Mouse (Mus musculus): ENCODE data around the gene Srpr. TPM values are rescaled to one million over a fixed set of nuclear protein-coding genes. Genes with fewer than 3 reads are reported as not detected.

Gene Srpr
- polyA plus RNA-seq, 1 experiment from 2014 or later, result 67.2 TPM

GRCm38 (mm10) chr9:35223466-35223865 is 23.5 kb downstream of the Srpr start:
- no peak for ATAC-seq (ENCODE audit: low FRiP score)
- H3K4me1 ChIP-seq, result no peaks in the 10 kb centered on the region
- H3K9ac ChIP-seq (replicated peaks), result no peak overlapping the region
- no peaks in the 10 kb centered on the region for H3K27me3 ChIP-seq (replicated peaks)
- peaks cover 60% of the 10 kb centered on the region for H3K36me3 ChIP-seq
- WGBS, result 95% methylated on average over 3 of the region's 3 CpGs
- no peak overlapping the region for H3K27ac ChIP-seq (replicated peaks)
- H3K9me3 ChIP-seq (replicated peaks), result no peaks in the 10 kb centered on the region
- H3K4me3 ChIP-seq (replicated peaks), result no peak overlapping the region
- no peak overlapping the region for H3K4me2 ChIP-seq

- Histone ChIP-seq H3K4me1 (no peaks in the 10 kb centered on the region), H3K9me3 (replicated peaks) (no peaks in the 10 kb centered on the region), H3K27ac (replicated peaks) (no peak overlapping the region), H3K9ac (replicated peaks) (no peak overlapping the region), H3K4me2 (no peak overlapping the region), H3K27me3 (replicated peaks) (no peaks in the 10 kb centered on the region), H3K36me3 (peaks cover 41% of the 10 kb centered on the region), H3K4me3 (replicated peaks) (no peak overlapping the region)
- no peak for ATAC-seq (ENCODE audit: low FRiP score)
- WGBS, result 96% methylated on average over 3 of the region's 3 CpGs
These were observed 28.7 kb downstream of the Srpr start for GRCm38 (mm10) chr9:35228671-35229070.

- 70% methylated on average over 3 of the region's 3 CpGs for WGBS
- ATAC-seq (ENCODE audit: low FRiP score), result no peak
- H3K9ac ChIP-seq (replicated peaks), result no peak overlapping the region
These were observed 36.0 kb downstream of the Srpr start for GRCm38 (mm10) chr9:35235996-35236395.

GRCm38 (mm10) chr9:35238371-35238770 is 38.4 kb downstream of the Srpr start:
- WGBS, result 100% methylated on average over 1 of the region's 1 CpGs
- Histone ChIP-seq H3K4me1 (no peaks in the 10 kb centered on the region), H3K4me2 (no peak overlapping the region), H3K9ac (replicated peaks) (no peak overlapping the region), H3K9me3 (replicated peaks) (no peaks in the 10 kb centered on the region), H3K27me3 (replicated peaks) (no peaks in the 10 kb centered on the region), H3K27ac (replicated peaks) (no peak overlapping the region), H3K4me3 (replicated peaks) (no peak overlapping the region), H3K36me3 (peaks cover 27% of the 10 kb centered on the region)
- no peak for ATAC-seq (ENCODE audit: low FRiP score)

More at GRCm38 (mm10) chr9:35235996-35236395, 36.0 kb downstream of the Srpr start:
- no peak overlapping the region for H3K27ac ChIP-seq (replicated peaks)
- no peak overlapping the region for H3K4me2 ChIP-seq
- H3K4me1 ChIP-seq, result no peaks in the 10 kb centered on the region
- H3K9me3 ChIP-seq (replicated peaks), result no peaks in the 10 kb centered on the region
- H3K36me3 ChIP-seq, result peaks cover 43% of the 10 kb centered on the region
- H3K27me3 ChIP-seq (replicated peaks), result no peaks in the 10 kb centered on the region
- no peak overlapping the region for H3K4me3 ChIP-seq (replicated peaks)

GRCm38 (mm10) chr9:35238915-35239571 is 39.1 kb downstream of the Srpr start:
- whole genome bisulfite sequencing, result 82% methylated on average over 6 of the region's 6 CpGs
- Histone ChIP-seq H3K27me3 (replicated peaks) (no peaks in the 10 kb centered on the region), H3K9ac (replicated peaks) (no peak overlapping the region), H3K4me1 (no peaks in the 10 kb centered on the region), H3K4me2 (no peak overlapping the region), H3K9me3 (replicated peaks) (no peaks in the 10 kb centered on the region), H3K27ac (replicated peaks) (peak overlapping the region; percentile 51; the same call in 1 of the 2 replicates), H3K4me3 (replicated peaks) (no peak overlapping the region), H3K36me3 (peaks cover 22% of the 10 kb centered on the region)
- ATAC-seq (ENCODE audit: low FRiP score), result no peak

GRCm38 (mm10) chr9:35239734-35240133 is 39.8 kb downstream of the Srpr start:
- Histone ChIP-seq H3K27me3 (replicated peaks) (no peaks in the 10 kb centered on the region), H3K9ac (replicated peaks) (no peak overlapping the region), H3K9me3 (replicated peaks) (no peaks in the 10 kb centered on the region), H3K4me3 (replicated peaks) (no peak overlapping the region), H3K27ac (replicated peaks) (peak overlapping the region; percentile 51; the same call in 1 of the 2 replicates), H3K36me3 (peaks cover 15% of the 10 kb centered on the region), H3K4me1 (peaks cover 1% of the 10 kb centered on the region; the same call in 1 of the 2 replicates), H3K4me2 (no peak overlapping the region)
- 67% methylated on average over 1 of the region's 1 CpGs for WGBS
- no peak for ATAC-seq (ENCODE audit: low FRiP score)

GRCm38 (mm10) chr9:35247405-35247804 is 47.4 kb downstream of the Srpr start:
- Histone ChIP-seq H3K9me3 (replicated peaks) (no peaks in the 10 kb centered on the region), H3K27me3 (replicated peaks) (no peaks in the 10 kb centered on the region), H3K9ac (replicated peaks) (no peak overlapping the region), H3K27ac (replicated peaks) (no peak overlapping the region), H3K36me3 (no peaks in the 10 kb centered on the region), H3K4me3 (replicated peaks) (no peak overlapping the region), H3K4me2 (no peak overlapping the region), H3K4me1 (peaks cover 16% of the 10 kb centered on the region)
- 94% methylated on average over 2 of the region's 2 CpGs for WGBS
- ATAC-seq (ENCODE audit: low FRiP score), result no peak

GRCm38 (mm10) chr9:35249476-35249875 is 49.5 kb downstream of the Srpr start:
- no peak overlapping the region for H3K4me3 ChIP-seq (replicated peaks)
- H3K27me3 ChIP-seq (replicated peaks), result no peaks in the 10 kb centered on the region
- no peak overlapping the region for H3K27ac ChIP-seq (replicated peaks)
- H3K4me2 ChIP-seq, result no peak overlapping the region
- H3K9ac ChIP-seq (replicated peaks), result no peak overlapping the region
- peaks cover 16% of the 10 kb centered on the region for H3K4me1 ChIP-seq
- ATAC-seq (ENCODE audit: low FRiP score), result no peak
- no peaks in the 10 kb centered on the region for H3K36me3 ChIP-seq
- no peaks in the 10 kb centered on the region for H3K9me3 ChIP-seq (replicated peaks)

- H3K9me3 ChIP-seq (replicated peaks), result no peaks in the 10 kb centered on the region
- no peak overlapping the region for H3K4me2 ChIP-seq
These were observed 57.4 kb downstream of the Srpr start for GRCm38 (mm10) chr9:35257365-35257764.

GRCm38 (mm10) chr9:35262418-35262817 is 62.4 kb downstream of the Srpr start:
- WGBS, result 89% methylated on average over 4 of the region's 4 CpGs
- Histone ChIP-seq H3K9me3 (replicated peaks) (no peaks in the 10 kb centered on the region), H3K4me2 (no peak overlapping the region), H3K27ac (replicated peaks) (no peak overlapping the region), H3K27me3 (replicated peaks) (no peaks in the 10 kb centered on the region), H3K36me3 (no peaks in the 10 kb centered on the region), H3K4me3 (replicated peaks) (no peak overlapping the region), H3K4me1 (peaks cover 14% of the 10 kb centered on the region), H3K9ac (replicated peaks) (no peak overlapping the region)
- no peak for ATAC-seq (ENCODE audit: low FRiP score)

More at GRCm38 (mm10) chr9:35257365-35257764, 57.4 kb downstream of the Srpr start:
- H3K27ac ChIP-seq (replicated peaks), result no peak overlapping the region
- H3K27me3 ChIP-seq (replicated peaks), result no peaks in the 10 kb centered on the region
- no peak for ATAC-seq (ENCODE audit: low FRiP score)
- H3K4me1 ChIP-seq, result no peaks in the 10 kb centered on the region
- H3K36me3 ChIP-seq, result no peaks in the 10 kb centered on the region
- 92% methylated on average over 7 of the region's 7 CpGs for WGBS
- H3K9ac ChIP-seq (replicated peaks), result no peak overlapping the region
- no peak overlapping the region for H3K4me3 ChIP-seq (replicated peaks)

- no peak for ATAC-seq (ENCODE audit: low FRiP score)
- Histone ChIP-seq H3K36me3 (no peaks in the 10 kb centered on the region), H3K4me2 (no peak overlapping the region), H3K9me3 (replicated peaks) (no peaks in the 10 kb centered on the region), H3K27ac (replicated peaks) (no peak overlapping the region), H3K4me1 (peaks cover 18% of the 10 kb centered on the region), H3K27me3 (replicated peaks) (no peaks in the 10 kb centered on the region), H3K4me3 (replicated peaks) (no peak overlapping the region), H3K9ac (replicated peaks) (no peak overlapping the region)
- 88% methylated on average over 2 of the region's 2 CpGs for WGBS
These were observed 63.5 kb downstream of the Srpr start for GRCm38 (mm10) chr9:35263431-35263830.

- no peaks in the 10 kb centered on the region for H3K9me3 ChIP-seq (replicated peaks)
- no peak overlapping the region for H3K4me2 ChIP-seq
- 88% methylated on average over 3 of the region's 3 CpGs for WGBS
- H3K4me1 ChIP-seq, result peaks cover 23% of the 10 kb centered on the region
- ATAC-seq (ENCODE audit: low FRiP score), result no peak
- no peaks in the 10 kb centered on the region for H3K36me3 ChIP-seq
- no peaks in the 10 kb centered on the region for H3K27me3 ChIP-seq (replicated peaks)
- no peak overlapping the region for H3K4me3 ChIP-seq (replicated peaks)
- H3K9ac ChIP-seq (replicated peaks), result no peak overlapping the region
- no peak overlapping the region for H3K27ac ChIP-seq (replicated peaks)
These were observed 64.5 kb downstream of the Srpr start for GRCm38 (mm10) chr9:35264509-35264908.
